Comparison of ENCODE assay signal across 9 mouse cellular contexts in genomic region chr7:100930619-100931315, GRCm38 (mm10). TPM values are rescaled to one million over a fixed set of nuclear protein-coding genes. Genes with fewer than 3 reads are reported as not detected.
DNase-seq lines count a peak whose midpoint lies in the region; ATAC-seq lines count a peak whose summit lies in the region.
"Had no signal": no experiment of that assay in that cellular context is flagged by ENCODE, and none has a peak within 500 bp of the region (broad histone marks: within the 10 kb centered on the region; RNA-seq: fewer than 3 reads in every experiment).

No protein-coding gene starts in this region.

- H3K4me3 ChIP-seq in embryonic facial prominence, embryonic 10.5 days, result peak overlapping the region; percentile 91
- H3K4me3 ChIP-seq in limb, embryonic 11.5 days (ENCODE audit: low read depth, low read length), result peak overlapping the region; percentile 85
- H3K4me3 ChIP-seq in midbrain, embryonic 14.5 days (replicated peaks; ENCODE audit: low read depth, low read length), result peak overlapping the region; percentile 36

- peak overlapping the region; percentile 87 for H3K9ac ChIP-seq in limb, embryonic 11.5 days (ENCODE audit: low read length)
- H3K9ac ChIP-seq in midbrain, embryonic 14.5 days (replicated peaks; ENCODE audit: low read length), result peak overlapping the region; percentile 50

- H3K4me2 ChIP-seq in limb, embryonic 11.5 days (ENCODE audit: low read depth, severe bottlenecking), result peak overlapping the region; percentile 60
- peak overlapping the region; percentile 81 for H3K4me2 ChIP-seq in midbrain, embryonic 14.5 days (ENCODE audit: low read length)

- H3K36me3 ChIP-seq in embryonic facial prominence, embryonic 10.5 days (replicated peaks), result peaks cover 36% of the 10 kb centered on the region
- no peaks in the 10 kb centered on the region for H3K36me3 ChIP-seq in limb, embryonic 11.5 days (ENCODE audit: control insufficient read depth, insufficient read depth, low read length)
- H3K36me3 ChIP-seq in midbrain, embryonic 14.5 days (ENCODE audit: control insufficient read depth, insufficient read depth, low read length), result no peaks in the 10 kb centered on the region

- 2% methylated on average over 53 of the region's 53 CpGs for WGBS in embryonic facial prominence, embryonic 10.5 days
- 3% methylated on average over 50 of the region's 53 CpGs for WGBS in limb, embryonic 11.5 days
- 3% methylated on average over 53 of the region's 53 CpGs for WGBS in midbrain, embryonic 14.5 days

- no peak for ATAC-seq in limb, embryonic 11.5 days (ENCODE audit: insufficient number of reproducible peaks, low FRiP score, low TSS enrichment, low read depth)
- no peak for ATAC-seq in midbrain, embryonic 14.5 days (ENCODE audit: low FRiP score, low TSS enrichment)

- H3K27ac ChIP-seq in embryonic facial prominence, embryonic 10.5 days (replicated peaks), result peak overlapping the region; percentile 99
- peak overlapping the region; percentile 99 for H3K27ac ChIP-seq in limb, embryonic 11.5 days (replicated peaks; ENCODE audit: low read depth, low read length)
- H3K27ac ChIP-seq in midbrain, embryonic 14.5 days (replicated peaks; ENCODE audit: low read depth, low read length), result no peak overlapping the region

- H3K27me3 ChIP-seq in embryonic facial prominence, embryonic 10.5 days (replicated peaks; ENCODE audit: low read depth, poor library complexity, severe bottlenecking), result peaks cover 5% of the 10 kb centered on the region; the same call in 1 of the 2 replicates
- no peaks in the 10 kb centered on the region for H3K27me3 ChIP-seq in limb, embryonic 11.5 days (ENCODE audit: control insufficient read depth, insufficient read depth, low read length)
- H3K27me3 ChIP-seq in midbrain, embryonic 14.5 days (ENCODE audit: control insufficient read depth, insufficient read depth, low read length), result peaks cover 32% of the 10 kb centered on the region

- peak; percentile 97 for DNase-seq in heart, adult 11 months
- DNase-seq in heart, adult 8-10 months (ENCODE audit: low spot score), result no peak
- peak; percentile 87 for DNase-seq in embryonic facial prominence, embryonic 10.5 days (ENCODE audit: low spot score)
- DNase-seq in heart, postnatal 14 days, result peak; percentile 71 to 74
- peak; percentile 79 for DNase-seq in limb, embryonic 11.5 days (ENCODE audit: low spot score)
- DNase-seq in midbrain, embryonic 14.5 days, result peak; percentile 54
- DNase-seq in cerebellum, postnatal 14 days, result no peak
- no peak for DNase-seq in right cerebral cortex, adult 18-20 months

- intact Hi-C loops in heart, postnatal 14 days (cut with DNase I), result no loop called here

- peaks cover 69% of the 10 kb centered on the region for H3K4me1 ChIP-seq in embryonic facial prominence, embryonic 10.5 days
- H3K4me1 ChIP-seq in limb, embryonic 11.5 days (ENCODE audit: control insufficient read depth, insufficient read depth, low read length), result peaks cover 43% of the 10 kb centered on the region
- peaks cover 30% of the 10 kb centered on the region for H3K4me1 ChIP-seq in midbrain, embryonic 14.5 days (ENCODE audit: control insufficient read depth, insufficient read depth, low read length)

- H3K9me3 ChIP-seq in embryonic facial prominence, embryonic 10.5 days, result no peaks in the 10 kb centered on the region
- no peaks in the 10 kb centered on the region for H3K9me3 ChIP-seq in limb, embryonic 11.5 days (ENCODE audit: control insufficient read depth, low read length)
- H3K9me3 ChIP-seq in midbrain, embryonic 14.5 days (ENCODE audit: control insufficient read depth, low read length), result no peaks in the 10 kb centered on the region

RNA-seq across cellular contexts. Expression of gene Arhgef17, which starts 1.1 kb away (rescaled TPM):
- total RNA-seq in heart, adult 8-10 months (2022), result 10 to 100 TPM; 25.0 to 36.6 (median 28.1) TPM
- 9.3 and 9.8 TPM in 2 replicates for polyA plus RNA-seq in embryonic facial prominence, embryonic 10.5 days (2016; fragmentation: Nextera tagmentation; extraction: Ambion mirVana)
- 10 to 100 TPM; 30.3 to 31.6 TPM for total RNA-seq in heart, postnatal 14 days (2021)
- 12.6 and 13.6 TPM in 2 replicates for polyA plus RNA-seq in limb, embryonic 11.5 days (2014; fragmentation: Nextera tagmentation; extraction: Ambion mirVana)
- polyA plus RNA-seq in midbrain, embryonic 14.5 days (2014; fragmentation: Nextera tagmentation; extraction: Ambion mirVana), result 12.1 and 13.2 TPM in 2 replicates

RNA-seq across cellular contexts. Expression of gene P2ry6, which starts 43.7 kb away (rescaled TPM):
- 1 to 10 TPM; 2.7 to 4.0 (median 3.3) TPM for total RNA-seq in heart, adult 8-10 months (2022)
- 1.8 and 3.0 TPM in 2 replicates for polyA plus RNA-seq in embryonic facial prominence, embryonic 10.5 days (2016; fragmentation: Nextera tagmentation; extraction: Ambion mirVana)
- total RNA-seq in heart, postnatal 14 days (2021), result 1 to 10 TPM; 4.1 to 4.5 TPM
- 1.6 and 2.5 TPM in 2 replicates for polyA plus RNA-seq in limb, embryonic 11.5 days (2014; fragmentation: Nextera tagmentation; extraction: Ambion mirVana)
- polyA plus RNA-seq in midbrain, embryonic 14.5 days (2014; fragmentation: Nextera tagmentation; extraction: Ambion mirVana), result 1.8 and 2.7 TPM in 2 replicates
- total RNA-seq: MEL had no signal

Comparison
In these comparisons a context has a peak if more than half of its experiments do, and no peak if none do; other contexts are left out.
1. DNase-seq: peak in heart, adult 11 months (single experiment), embryonic facial prominence, embryonic 10.5 days (single experiment), heart, postnatal 14 days (2 of 2), limb, embryonic 11.5 days (single experiment) and midbrain, embryonic 14.5 days (single experiment); none in heart, adult 8-10 months (single experiment), cerebellum, postnatal 14 days (0 of 2) and right cerebral cortex, adult 18-20 months (single experiment).
2. H3K4me3 ChIP-seq: peak in every context shown above with its lines; median percentile 91 in embryonic facial prominence, embryonic 10.5 days; 85 in limb, embryonic 11.5 days; 36 in midbrain, embryonic 14.5 days.